Mouse (Mus musculus) heart, embryonic 13.5 days (tissue): ENCODE results near the gene Tctex1d1. TPM values are rescaled to one million over a fixed set of nuclear protein-coding genes. Genes with fewer than 3 reads are reported as not detected.
A peak's percentile ranks its signal among the peaks of the same experiment; 100 is the strongest.

Source experiments
- ATAC-seq: fragments of 200-750 bp; cut with Nextera tagmentation; 2 replicates; pipeline ENCODE4 v1.8.0; 2017; ENCODE audit warnings: moderate TSS enrichment; ENCODE audit not compliant: insufficient number of reproducible peaks, low FRiP score, low TSS enrichment; ENCODE audit errors: extremely low read depth
- H3K27ac ChIP-seq: fragments of 300-500 bp; sonication (generic); replicated peaks from 2 replicates; pipeline ENCODE4 v1.5.1; 2015; ENCODE audit warnings: moderate library complexity, mild to moderate bottlenecking, inconsistent platforms
- H3K27me3 ChIP-seq: fragments of 300-500 bp; sonication (generic); replicated peaks from 2 replicates; pipeline ENCODE4 v1.6.1; 2015; ENCODE audit warnings: mild to moderate bottlenecking, inconsistent platforms
- H3K36me3 ChIP-seq: fragments of 300-500 bp; sonication (generic); 2 replicates; pipeline ENCODE4 v1.6.1; 2015; ENCODE audit warnings: mild to moderate bottlenecking, inconsistent platforms
- H3K4me1 ChIP-seq: fragments of 300-500 bp; sonication (generic); 2 replicates; pipeline ENCODE4 v1.6.1; 2015; ENCODE audit warnings: inconsistent platforms
- H3K4me2 ChIP-seq: fragments of 300-500 bp; sonication (generic); 2 replicates; pipeline ENCODE4 v1.6.1; 2015; ENCODE audit warnings: inconsistent platforms, mild to moderate bottlenecking, moderate library complexity
- H3K4me3 ChIP-seq: fragments of 300-500 bp; sonication (generic); 2 replicates; pipeline ENCODE4 v1.5.1; 2015; ENCODE audit warnings: moderate library complexity, mild to moderate bottlenecking, inconsistent platforms
- H3K9ac ChIP-seq: fragments of 300-500 bp; sonication (generic); 2 replicates; pipeline ENCODE4 v1.6.1; 2015; ENCODE audit warnings: inconsistent platforms, mild to moderate bottlenecking, moderate library complexity
- H3K9me3 ChIP-seq: fragments of 300-500 bp; sonication (generic); 2 replicates; pipeline ENCODE4 v1.6.1; 2016; ENCODE audit warnings: inconsistent platforms
- WGBS: fragments of 180-500 bp; shearing (Covaris S2); methylation state at CpG from one replicate; pipeline ENCODE4 v1.1.7; 2015; ENCODE audit warnings: mixed read lengths; 5-methylcytosine and 5-hydroxymethylcytosine counted together
- polyA plus RNA-seq: library from polyadenylated mRNA; unstranded; fragments of >200 nt; fragmentation: Nextera tagmentation; extraction: Ambion mirVana; gene quantifications from 2 replicates; pipeline ENCODE4 v1.2.1, GENCODE M21; 2015

The Tctex1d1 gene
- polyA plus RNA-seq, 1 experiment from 2014 or later, result 0.33 TPM

- H3K27ac ChIP-seq, result no peak within 1 kb of the TSS
- no peak within 1 kb of the TSS for H3K4me3 ChIP-seq
- H3K4me2 ChIP-seq, result no peak within 1 kb of the TSS
- no peak within 1 kb of the TSS for H3K9ac ChIP-seq
- WGBS, result 61% methylated on average over 4 of the region's 4 CpGs
- no peaks in the 10 kb centered on the region for H3K9me3 ChIP-seq
- no peaks in the 10 kb centered on the region for H3K36me3 ChIP-seq
- peaks cover 9% of the 10 kb centered on the region for H3K4me1 ChIP-seq
- no peaks in the 10 kb centered on the region for H3K27me3 ChIP-seq
- ATAC-seq, result no peak
Observed at GRCm38 (mm10) chr4:103026621-103027020, 48.2 kb downstream of the Tctex1d1 start, which contains the start of gene Insl5. TSS of gene Insl5 (minus strand) at chr4:103026842.

GRCm38 (mm10) chr4:103027745-103028144, 49.3 kb downstream of the Tctex1d1 start:
- 68% methylated on average over 7 of the region's 7 CpGs for WGBS
- Histone ChIP-seq H3K9ac (no peak overlapping the region), H3K9me3 (no peaks in the 10 kb centered on the region), H3K27me3 (no peaks in the 10 kb centered on the region), H3K4me1 (peaks cover 9% of the 10 kb centered on the region), H3K4me2 (0 out of 2 replicates have a peak overlapping the region, but pooled peaks have one; percentile 0), H3K4me3 (no peak overlapping the region), H3K36me3 (no peaks in the 10 kb centered on the region), H3K27ac (no peak overlapping the region)
- no peak for ATAC-seq

GRCm38 (mm10) chr4:103028177-103029088, 50.0 kb downstream of the Tctex1d1 start:
- Histone ChIP-seq H3K4me2 (0 out of 2 replicates have a peak overlapping the region, but pooled peaks have one; percentile 0), H3K9me3 (no peaks in the 10 kb centered on the region), H3K4me3 (no peak overlapping the region), H3K36me3 (no peaks in the 10 kb centered on the region), H3K27ac (no peak overlapping the region), H3K27me3 (no peaks in the 10 kb centered on the region), H3K9ac (no peak overlapping the region), H3K4me1 (peaks cover 9% of the 10 kb centered on the region)
- 51% methylated on average over 13 of the region's 13 CpGs for WGBS
- no peak for ATAC-seq

- Histone ChIP-seq H3K27me3 (no peaks in the 10 kb centered on the region), H3K9me3 (no peaks in the 10 kb centered on the region), H3K4me2 (no peak overlapping the region), H3K9ac (no peak overlapping the region), H3K36me3 (no peaks in the 10 kb centered on the region), H3K27ac (no peak overlapping the region), H3K4me3 (no peak overlapping the region), H3K4me1 (no peaks in the 10 kb centered on the region)
- ATAC-seq, result no peak
- WGBS, result 85% methylated on average over 14 of the region's 14 CpGs
Observed at GRCm38 (mm10) chr4:103039103-103039837, 60.9 kb downstream of the Tctex1d1 start.

GRCm38 (mm10) chr4:103039838-103040191, 61.4 kb downstream of the Tctex1d1 start:
- no peak overlapping the region for H3K4me3 ChIP-seq
- no peak overlapping the region for H3K9ac ChIP-seq
- no peaks in the 10 kb centered on the region for H3K9me3 ChIP-seq
- no peaks in the 10 kb centered on the region for H3K4me1 ChIP-seq
- ATAC-seq, result no peak
- no peak overlapping the region for H3K27ac ChIP-seq
- no peaks in the 10 kb centered on the region for H3K36me3 ChIP-seq
- no peak overlapping the region for H3K4me2 ChIP-seq
- 52% methylated on average over 5 of the region's 5 CpGs for WGBS
- H3K27me3 ChIP-seq, result no peaks in the 10 kb centered on the region

- no peak for ATAC-seq
- Histone ChIP-seq H3K36me3 (no peaks in the 10 kb centered on the region), H3K27ac (no peak overlapping the region), H3K4me2 (no peak overlapping the region), H3K27me3 (no peaks in the 10 kb centered on the region), H3K9ac (no peak overlapping the region), H3K9me3 (no peaks in the 10 kb centered on the region), H3K4me3 (no peak overlapping the region), H3K4me1 (no peaks in the 10 kb centered on the region)
- 86% methylated on average over 11 of the region's 11 CpGs for WGBS
Observed at GRCm38 (mm10) chr4:103042997-103043396, 64.6 kb downstream of the Tctex1d1 start.

GRCm38 (mm10) chr4:103048046-103048445, 69.6 kb downstream of the Tctex1d1 start:
- no peak overlapping the region for H3K27ac ChIP-seq
- ATAC-seq, result no peak
- peaks cover 4% of the 10 kb centered on the region; the same call in 1 of the 2 replicates for H3K9me3 ChIP-seq
- H3K4me3 ChIP-seq, result no peak overlapping the region
- H3K4me2 ChIP-seq, result no peak overlapping the region
- H3K4me1 ChIP-seq, result no peaks in the 10 kb centered on the region
- WGBS, result 80% methylated on average over 11 of the region's 11 CpGs
- no peak overlapping the region for H3K9ac ChIP-seq
- H3K36me3 ChIP-seq, result no peaks in the 10 kb centered on the region
- H3K27me3 ChIP-seq, result no peaks in the 10 kb centered on the region

Other genes starting within 250 kb of the Tctex1d1 start
- gene Sgip1, start 237.3 kb upstream of the Tctex1d1 start, polyA plus RNA-seq, result 1.2 and 1.3 TPM in 2 replicates
- gene Insl5, start 48.2 kb downstream of the Tctex1d1 start, polyA plus RNA-seq, result 0.23 TPM in 1 of 2 replicates, not detected in the other
- 24.0 and 29.3 TPM in 2 replicates for gene Mier1, start 135.8 kb downstream of the Tctex1d1 start, polyA plus RNA-seq
- gene Wdr78, start 135.9 kb downstream of the Tctex1d1 start, polyA plus RNA-seq, result 0.83 and 1.4 TPM in 2 replicates
- 5.3 and 5.9 TPM in 2 replicates for gene Slc35d1, start 236.6 kb downstream of the Tctex1d1 start, polyA plus RNA-seq